Mouse (Mus musculus) heart, postnatal 0 days (tissue): Measurements from ENCODE around the gene Rrn3. TPM values are rescaled to one million over a fixed set of nuclear protein-coding genes. Genes with fewer than 3 reads are reported as not detected.
"Not testable (repeated sequence)": the region's sequence is repeated elsewhere in the genome, so short reads cannot be mapped to it uniquely, and the experiment has no call there.

ENCODE experiments used
- ATAC-seq: fragments of 200-750 bp; cut with Nextera tagmentation; 2 replicates; pipeline ENCODE4 v1.8.0; 2017; ENCODE audit warnings: low read depth, moderate number of reproducible peaks, moderate library complexity; ENCODE audit not compliant: insufficient read depth
- DNase-seq: peaks from one replicate; pipeline ENCODE4 v3.0.0-alpha.2; 2016; ENCODE audit warnings: low spot score
- H3K27ac ChIP-seq: fragments of 300-500 bp; sonication (generic); 2 replicates; pipeline ENCODE4 v1.5.1; 2014; ENCODE audit warnings: low read depth, mild to moderate bottlenecking
- H3K27me3 ChIP-seq: fragments of 300-500 bp; sonication (generic); 2 replicates; pipeline ENCODE4 v1.6.1; 2014; ENCODE audit warnings: low read length, mixed read lengths; ENCODE audit not compliant: control insufficient read depth, insufficient read depth
- H3K36me3 ChIP-seq: fragments of 300-500 bp; sonication (generic); replicated peaks from 2 replicates; pipeline ENCODE4 v1.6.1; 2014; ENCODE audit warnings: low read length, mixed read lengths; ENCODE audit not compliant: control insufficient read depth, insufficient read depth
- H3K4me1 ChIP-seq: fragments of 300-500 bp; sonication (generic); 2 replicates; pipeline ENCODE4 v1.6.1; 2014; ENCODE audit warnings: antibody characterized with exemption; ENCODE audit not compliant: control insufficient read depth, insufficient read depth
- H3K4me2 ChIP-seq: fragments of 300-500 bp; sonication (generic); 2 replicates; pipeline ENCODE4 v1.6.1; 2014; ENCODE audit warnings: low read depth, mild to moderate bottlenecking, low read length, moderate library complexity
- H3K4me3 ChIP-seq: fragments of 300-500 bp; sonication (generic); 2 replicates; pipeline ENCODE4 v1.5.1; 2014; ENCODE audit warnings: low read depth, low read length
- H3K9ac ChIP-seq: fragments of 300-500 bp; sonication (generic); replicated peaks from 2 replicates; pipeline ENCODE4 v1.6.1; 2014; ENCODE audit warnings: low read depth, low read length, mixed read lengths
- H3K9me3 ChIP-seq: fragments of 300-500 bp; sonication (generic); replicated peaks from 2 replicates; pipeline ENCODE4 v1.6.1; 2016; ENCODE audit warnings: low read length; ENCODE audit not compliant: control insufficient read depth
- CTCF ChIP-seq: IDR thresholded peaks from 2 replicates; pipeline ENCODE4 v1.5.1; 2016; ENCODE audit warnings: antibody characterized with exemption, control low read depth, low read depth
- EP300 ChIP-seq: IDR thresholded peaks from 2 replicates; pipeline ENCODE4 v1.6.1; 2016; ENCODE audit warnings: antibody characterized with exemption, low read depth
- WGBS: fragments of 180-500 bp; shearing (Covaris S2); extraction: QIAGEN DNeasy Blood & Tissue Kit; methylation state at CpG from one replicate; pipeline ENCODE4 v1.1.7; 2014; 5-methylcytosine and 5-hydroxymethylcytosine counted together
- polyA plus RNA-seq: library from polyadenylated mRNA; unstranded; fragments of >200 nt; fragmentation: Nextera tagmentation; extraction: Ambion mirVana; gene quantifications from 2 replicates; pipeline ENCODE4 v1.2.1, GENCODE M21; 2015
- total RNA-seq: library from RNA; depleted of rRNA; stranded (reverse); fragments of >200 nt; gene quantifications from 2 replicates; pipeline ENCODE4 v1.2.3, GENCODE M21; 2014; ENCODE audit warnings: low replicate concordance; rRNA removed

Rrn3 gene
- total RNA-seq (55.3 and 59.0 TPM in 2 replicates), polyA plus RNA-seq (43.7 and 49.9 TPM in 2 replicates)

DNA sequence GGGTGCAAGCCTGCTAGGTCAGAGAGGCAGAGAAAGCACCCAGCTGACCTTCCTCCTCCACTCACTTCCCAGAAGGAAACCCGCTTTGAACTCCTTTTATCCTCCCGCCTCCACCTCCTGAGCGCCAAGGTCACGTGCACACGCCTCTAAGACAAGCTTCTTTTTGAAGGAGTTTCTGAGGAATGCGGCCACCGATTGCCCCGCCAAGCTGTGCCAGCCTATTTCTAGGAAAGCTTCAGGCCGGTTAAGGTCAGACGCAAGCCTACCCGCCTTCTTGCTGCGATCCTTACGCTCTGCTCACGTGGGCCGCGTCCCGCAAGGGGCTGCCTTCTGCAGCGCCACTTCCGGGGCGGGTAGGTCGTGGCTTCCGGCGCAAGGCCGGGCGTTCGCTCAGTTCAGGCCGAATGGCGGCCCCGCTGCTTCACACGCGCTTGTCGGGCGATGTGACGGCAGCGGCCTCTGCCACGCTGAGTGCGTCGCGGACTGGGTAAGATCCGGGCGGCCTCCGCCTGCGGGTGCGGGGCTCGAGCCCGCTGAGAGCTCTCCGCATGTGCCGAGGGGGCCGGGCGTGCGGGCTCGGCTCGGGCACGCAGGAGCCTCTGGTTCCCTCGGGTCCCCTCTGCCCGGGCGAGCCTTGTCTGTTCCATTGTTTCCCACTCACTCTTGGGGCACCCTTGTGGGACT lies at the start of gene Rrn3:
TSS of gene Rrn3 (plus strand) at position 356 of the 684 bp plus-strand sequence.
- H3K4me2 ChIP-seq: peak within 1 kb of the TSS; percentile 77
- TF ChIP-seq CTCF: no peak
- peak; percentile 52; the same call in 1 of the 2 replicates for TF ChIP-seq EP300
- ATAC-seq: peak; percentile 100
- peak within 1 kb of the TSS; percentile 57 for H3K27ac ChIP-seq
- peak within 1 kb of the TSS; percentile 83 for H3K4me3 ChIP-seq
- peak; percentile 89 for DNase-seq
- H3K36me3 ChIP-seq: peaks cover 16% of the 10 kb centered on the region
- H3K9ac ChIP-seq: peak within 1 kb of the TSS; percentile 91
- peaks cover 7% of the 10 kb centered on the region; the same call in 1 of the 2 replicates for H3K9me3 ChIP-seq
- WGBS: under 1% methylated on average over 57 of the region's 57 CpGs
- peaks cover 13% of the 10 kb centered on the region; the same call in 1 of the 2 replicates for H3K4me1 ChIP-seq
- no peaks in the 10 kb centered on the region for H3K27me3 ChIP-seq

DNA sequence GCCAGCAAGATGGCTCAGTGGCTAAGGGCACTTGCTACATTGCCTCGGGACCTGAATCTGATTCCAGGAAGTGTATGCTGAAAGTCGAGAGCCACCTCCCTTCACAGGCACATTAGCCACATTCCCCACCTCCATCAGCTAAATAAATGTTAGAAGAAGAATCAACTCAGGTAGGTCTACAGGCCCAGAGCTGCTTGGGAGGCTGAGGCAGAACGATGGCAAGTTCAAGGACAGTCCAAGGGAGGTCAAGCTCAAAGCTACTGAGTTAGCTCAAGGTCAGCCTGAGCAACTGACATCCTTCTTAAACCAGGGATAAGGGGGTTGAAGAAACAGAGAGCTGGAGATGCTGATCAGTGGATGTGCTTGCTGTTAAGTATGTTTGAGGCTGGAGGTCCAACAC lies 47.7 kb upstream of the Rrn3 start:
- 60% methylated on average over 3 of the region's 3 CpGs for WGBS
- Histone ChIP-seq H3K4me2 (no peak overlapping the region), H3K36me3 (no peaks in the 10 kb centered on the region), H3K9me3 (no peaks in the 10 kb centered on the region), H3K9ac (no peak overlapping the region), H3K4me3 (no peak overlapping the region), H3K27ac (no peak overlapping the region), H3K27me3 (no peaks in the 10 kb centered on the region), H3K4me1 (no peaks in the 10 kb centered on the region)
- ATAC-seq: no peak
- no peak for DNase-seq
- TF ChIP-seq EP300: no peak
- TF ChIP-seq CTCF: no peak

DNA sequence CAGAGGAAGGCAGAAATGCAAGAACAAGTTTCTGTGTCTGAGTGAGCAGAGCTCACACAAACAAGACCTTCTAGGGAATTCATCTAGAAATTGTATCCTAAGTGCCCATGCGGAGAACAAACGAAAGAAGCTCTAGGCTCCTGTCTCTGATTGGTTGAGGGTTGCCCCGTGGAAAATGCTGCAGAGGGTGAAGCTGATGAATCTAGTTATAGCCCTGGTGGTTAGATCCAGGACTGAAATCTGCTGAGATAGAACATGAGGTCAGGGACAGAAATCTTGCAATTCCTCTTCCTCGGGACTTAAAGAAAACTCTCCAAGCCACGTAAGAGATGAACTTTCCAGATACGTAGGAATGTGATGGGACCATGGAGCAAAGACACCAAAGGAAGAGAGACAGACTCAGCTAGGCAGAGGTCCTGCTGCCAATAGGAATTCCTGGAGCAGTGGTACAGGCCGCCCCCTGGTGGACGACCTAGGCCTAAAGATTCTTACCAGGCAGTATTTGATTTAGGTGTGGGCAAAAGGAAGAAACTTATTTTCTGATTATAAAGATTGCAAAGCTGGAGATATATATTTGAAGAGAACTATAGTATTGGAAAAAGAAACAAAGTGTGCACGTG lies 46.9 kb upstream of the Rrn3 start:
- no peaks in the 10 kb centered on the region for H3K36me3 ChIP-seq
- no peaks in the 10 kb centered on the region for H3K4me1 ChIP-seq
- H3K9me3 ChIP-seq: no peaks in the 10 kb centered on the region
- 16% methylated on average over 9 of the region's 9 CpGs for WGBS
- H3K4me2 ChIP-seq: no peak overlapping the region
- no peaks in the 10 kb centered on the region for H3K27me3 ChIP-seq
- no peak overlapping the region for H3K4me3 ChIP-seq
- TF ChIP-seq CTCF (peak; percentile 84), EP300 (no peak)
- no peak overlapping the region for H3K27ac ChIP-seq
- DNase-seq: peak; percentile 39
- no peak overlapping the region for H3K9ac ChIP-seq
- ATAC-seq: no peak

DNA sequence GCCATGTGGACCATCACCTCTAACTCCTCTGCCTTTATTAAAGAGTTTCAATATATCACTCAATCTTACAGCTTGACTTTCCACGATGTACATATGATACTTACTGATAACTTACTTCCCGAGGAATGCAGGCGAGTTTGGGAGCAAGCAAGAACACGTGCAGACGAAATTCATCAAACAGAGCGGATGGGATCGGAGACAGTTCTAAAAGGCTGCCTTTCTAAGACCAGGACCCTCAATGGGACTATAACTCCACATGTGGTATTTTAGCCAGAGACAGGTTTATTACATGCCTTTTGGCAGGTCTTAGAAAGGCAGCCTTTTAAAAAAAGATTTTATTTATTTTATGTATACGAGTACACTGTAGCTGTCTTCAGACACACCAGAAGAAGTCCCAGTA lies 44.5 kb upstream of the Rrn3 start:
- no peaks in the 10 kb centered on the region for H3K27me3 ChIP-seq
- H3K36me3 ChIP-seq: no peaks in the 10 kb centered on the region
- no peak overlapping the region for H3K4me3 ChIP-seq
- TF ChIP-seq EP300 (no peak), CTCF (no peak)
- H3K9ac ChIP-seq: no peak overlapping the region
- 78% methylated on average over 8 of the region's 8 CpGs for WGBS
- DNase-seq (no peak), ATAC-seq (no peak)
- H3K4me2 ChIP-seq: no peak overlapping the region
- no peaks in the 10 kb centered on the region for H3K9me3 ChIP-seq
- H3K27ac ChIP-seq: no peak overlapping the region
- no peaks in the 10 kb centered on the region for H3K4me1 ChIP-seq

DNA sequence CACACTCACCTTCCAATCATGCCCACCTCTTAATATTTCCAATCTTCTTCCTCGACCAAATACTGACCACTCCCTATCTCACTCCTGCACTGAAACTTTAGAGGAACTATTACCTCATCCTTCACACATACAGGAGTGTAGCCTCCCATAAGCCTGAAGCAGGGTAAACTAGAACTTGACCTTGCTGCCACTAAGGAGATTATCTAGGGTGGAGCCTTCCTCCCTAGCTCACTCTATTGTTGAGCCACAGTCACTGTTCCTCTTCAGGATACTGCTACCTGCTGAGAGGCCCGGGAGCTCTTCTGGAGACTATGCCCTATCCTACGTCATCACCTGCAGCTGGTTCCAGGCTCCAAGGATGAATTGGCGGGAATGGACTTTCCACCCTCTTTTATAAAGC lies 41.5 kb upstream of the Rrn3 start:
- not testable (repeated sequence) for H3K9ac ChIP-seq, H3K9me3 ChIP-seq, H3K27ac ChIP-seq, H3K4me3 ChIP-seq, H3K4me2 ChIP-seq, ATAC-seq, H3K36me3 ChIP-seq, H3K4me1 ChIP-seq, DNase-seq, H3K27me3 ChIP-seq
- WGBS: 64% methylated on average over 4 of the region's 4 CpGs
